Mouse (Mus musculus) bone marrow, adult 2 months (tissue): ENCODE measurements around the gene Tkt. TPM values are rescaled to one million over a fixed set of nuclear protein-coding genes. Genes with fewer than 3 reads are reported as not detected.
"Not testable (repeated sequence)": the region's sequence is repeated elsewhere in the genome, so short reads cannot be mapped to it uniquely, and the experiment has no call there.

Experiments used
- H3K27ac ChIP-seq: fragments of 200-500 bp; 2 replicates; pipeline ENCODE4 v1.5.1; 2012; ENCODE audit warnings: low read depth, mild to moderate bottlenecking, control low read depth, inconsistent platforms, low read length; ENCODE audit not compliant: control insufficient read depth, poor library complexity, insufficient read depth
- H3K4me1 ChIP-seq: fragments of 200-500 bp; 2 replicates; pipeline ENCODE4 v1.6.1; 2011; ENCODE audit warnings: low read length; ENCODE audit not compliant: control insufficient read depth, insufficient read depth
- H3K4me3 ChIP-seq: fragments of 200-500 bp; replicated peaks from 2 replicates; pipeline ENCODE3; 2011; ENCODE audit warnings: mild to moderate bottlenecking, low read depth, low read length, control low read depth; ENCODE audit not compliant: control insufficient read depth
- CTCF ChIP-seq: fragments of 200-500 bp; IDR thresholded peaks from 2 replicates; pipeline ENCODE4 v1.5.1; 2011; ENCODE audit warnings: low read length, control low read depth; ENCODE audit not compliant: control insufficient read depth, insufficient read depth
- POLR2A ChIP-seq: fragments of 200-500 bp; IDR thresholded peaks from 2 replicates; pipeline ENCODE4 v1.6.1; 2011; ENCODE audit warnings: low read depth, mild to moderate bottlenecking, control low read depth, low read length, borderline replicate concordance; ENCODE audit not compliant: control insufficient read depth
- WGBS: fragments of 180-500 bp; shearing (Covaris S2); methylation state at CpG from one replicate; pipeline ENCODE4 v1.1.7; 2018; 5-methylcytosine and 5-hydroxymethylcytosine counted together
- polyA plus RNA-seq: library from polyadenylated mRNA; stranded (reverse); fragments of >200 nt; gene quantifications from 2 replicates; pipeline ENCODE4 v1.2.4, GENCODE M21; 2011; ENCODE audit warnings: low replicate concordance; ENCODE audit not compliant: missing spikeins, insufficient read depth, insufficient read length

Tkt gene
- polyA plus RNA-seq, 1 experiment: 665 TPM

DNA sequence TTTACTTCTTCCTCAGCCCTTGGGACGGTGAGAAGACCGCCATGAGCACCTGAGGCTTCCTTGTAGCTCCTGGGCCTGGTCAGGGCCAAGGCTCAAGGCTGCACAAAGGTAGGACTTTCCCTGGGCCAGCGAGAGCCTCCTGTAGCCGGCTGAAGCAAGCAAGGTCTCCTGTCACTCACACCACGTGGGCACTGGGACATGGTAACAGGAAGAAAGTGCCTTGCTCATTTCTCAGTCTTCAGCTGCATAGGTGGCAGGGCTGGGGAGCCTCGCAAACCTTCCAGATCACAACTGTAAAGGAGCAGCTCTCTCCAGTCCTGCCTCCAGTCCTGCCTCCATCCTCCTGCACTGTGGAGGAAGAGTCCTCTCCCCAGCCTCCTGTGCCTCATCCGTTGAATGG is 27.6 kb downstream of the Tkt start:
- peaks cover 4% of the 10 kb centered on the region for H3K4me1 ChIP-seq
- TF ChIP-seq POLR2A: no peak
- no peak for TF ChIP-seq CTCF
- 52% methylated on average over 7 of the region's 7 CpGs for WGBS
- 0 out of 2 replicates have a peak overlapping the region, but pooled peaks have one; percentile 3 for H3K27ac ChIP-seq
- no peak overlapping the region for H3K4me3 ChIP-seq

DNA sequence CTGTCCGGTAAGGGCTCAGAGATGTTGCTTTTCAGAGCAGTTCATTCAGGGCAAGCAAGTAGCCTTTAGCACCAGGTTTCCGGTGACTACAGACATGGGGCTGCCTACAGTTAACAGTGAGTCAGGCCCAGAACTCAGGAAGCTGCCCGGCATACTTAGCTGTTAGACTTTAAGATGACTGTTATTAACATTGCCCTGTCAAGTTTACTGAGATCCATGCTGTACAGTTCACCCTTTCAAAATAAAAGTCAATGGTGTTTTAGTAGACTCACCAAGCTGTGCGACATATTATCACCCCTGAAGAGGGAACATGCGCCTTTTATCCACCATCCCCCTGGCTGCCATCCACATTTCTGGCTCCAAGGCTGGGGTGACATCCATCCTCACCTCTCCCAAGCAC is 28.1 kb downstream of the Tkt start:
- 0 out of 2 replicates have a peak overlapping the region, but pooled peaks have one; percentile 3 for H3K27ac ChIP-seq
- no peak overlapping the region for H3K4me3 ChIP-seq
- TF ChIP-seq CTCF: no peak
- TF ChIP-seq POLR2A: no peak
- WGBS: 46% methylated on average over 5 of the region's 5 CpGs
- H3K4me1 ChIP-seq: peaks cover 4% of the 10 kb centered on the region

GRCm38 (mm10) chr14:30577303-30578062 is 29.3 kb downstream of the Tkt start:
- peak overlapping the region; percentile 38 for H3K27ac ChIP-seq
- WGBS: 15% methylated on average over 10 of the region's 12 CpGs
- H3K4me3 ChIP-seq, H3K4me1 ChIP-seq: not testable (repeated sequence)

DNA sequence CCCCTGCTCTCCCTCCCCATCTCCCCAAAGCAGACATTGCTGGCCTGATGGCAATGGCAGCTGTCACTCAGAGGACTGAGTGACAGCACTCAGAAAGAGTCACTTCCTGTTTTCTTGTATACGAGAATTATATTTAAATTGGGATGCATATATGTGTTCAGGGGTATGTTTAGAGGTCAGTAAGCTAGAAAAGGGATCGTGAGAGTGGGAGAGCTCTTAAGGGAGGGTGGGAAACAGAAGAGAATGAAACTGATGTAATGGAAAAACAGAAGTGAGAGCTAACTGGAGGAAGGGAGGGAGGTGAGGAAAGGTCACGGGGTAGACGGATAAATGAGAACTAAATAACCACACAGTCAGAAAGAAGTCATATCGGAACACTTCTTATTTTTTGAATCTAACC is 31.0 kb downstream of the Tkt start:
- no peak overlapping the region for H3K4me3 ChIP-seq
- 10% methylated on average over 5 of the region's 5 CpGs for WGBS
- H3K27ac ChIP-seq: peak overlapping the region; percentile 54
- no peak for TF ChIP-seq POLR2A
- no peak for TF ChIP-seq CTCF
- H3K4me1 ChIP-seq: peaks cover 4% of the 10 kb centered on the region

DNA sequence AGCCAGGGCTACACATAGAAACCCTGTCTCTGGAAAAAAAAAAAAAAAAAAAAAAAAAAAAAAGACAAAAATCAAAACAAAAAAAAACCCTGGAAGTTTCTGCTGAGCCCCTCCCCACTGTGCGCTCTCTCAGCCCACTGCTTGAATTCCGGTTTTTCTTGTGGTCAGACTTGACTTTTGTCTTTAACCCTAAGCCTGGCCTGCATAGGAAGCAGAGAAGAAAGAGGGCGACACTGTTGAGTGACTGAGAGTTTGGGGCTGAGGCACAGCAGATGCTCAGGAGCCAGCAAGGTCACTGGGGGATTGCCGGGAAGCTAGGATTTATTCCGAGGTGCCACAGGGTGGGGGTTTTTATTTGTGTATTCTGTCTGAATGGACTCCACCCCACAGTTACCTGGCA is 31.7 kb downstream of the Tkt start:
- TF ChIP-seq CTCF: no peak
- TF ChIP-seq POLR2A: no peak
- no peak overlapping the region for H3K27ac ChIP-seq
- no peak overlapping the region for H3K4me3 ChIP-seq
- WGBS: 17% methylated on average over 5 of the region's 5 CpGs
- peaks cover 4% of the 10 kb centered on the region for H3K4me1 ChIP-seq

DNA sequence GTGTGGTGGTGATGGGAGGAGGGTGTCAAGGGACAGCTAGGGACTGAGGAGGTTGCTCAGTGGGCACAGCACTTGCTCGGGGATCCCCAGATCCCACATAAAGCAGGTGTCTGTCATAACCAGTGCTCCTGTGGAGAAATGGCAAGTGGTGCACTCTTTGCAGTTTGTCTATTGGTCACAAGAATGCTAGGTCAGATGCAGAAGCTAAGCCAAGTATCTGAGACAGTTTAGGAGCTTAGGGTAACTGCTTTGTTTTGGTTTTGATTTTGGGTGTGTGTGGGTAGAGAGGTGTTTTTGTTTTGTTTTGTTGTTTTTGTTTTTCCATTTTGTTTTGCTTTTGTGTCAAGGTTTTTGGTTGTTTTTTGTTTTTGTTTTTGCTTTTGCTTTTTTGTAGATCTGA is 33.1 kb downstream of the Tkt start:
- TF ChIP-seq CTCF: no peak
- no peak for TF ChIP-seq POLR2A
- 70% methylated on average over 1 of the region's 1 CpGs for WGBS

DNA sequence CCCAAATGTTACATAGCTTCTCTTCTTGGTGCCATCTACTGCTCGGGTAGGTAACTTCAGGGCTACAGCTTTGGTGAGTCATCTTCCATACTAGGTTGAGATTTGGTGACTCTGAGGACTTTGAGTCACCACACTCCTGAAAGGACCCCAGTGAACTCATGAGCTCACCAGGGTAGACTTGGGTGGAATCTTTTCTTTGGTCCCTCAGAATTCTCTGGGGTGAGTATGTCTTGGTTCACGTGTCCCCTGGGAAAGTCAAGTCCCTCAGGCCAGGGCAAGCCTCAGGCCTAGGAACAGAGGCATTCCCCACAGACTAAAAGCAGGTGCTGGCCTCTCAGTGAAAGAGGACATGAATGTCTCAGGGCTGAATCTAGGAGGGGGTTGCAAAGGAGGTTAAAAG is 35.9 kb downstream of the Tkt start:
- TF ChIP-seq POLR2A: no peak
- no peak for TF ChIP-seq CTCF
- Histone ChIP-seq H3K27ac (no peak overlapping the region), H3K4me1 (peaks cover 2% of the 10 kb centered on the region; the same call in 1 of the 2 replicates), H3K4me3 (no peak overlapping the region)
- WGBS: 59% methylated on average over 2 of the region's 2 CpGs

More for the DNA sequence above, 33.1 kb downstream of the Tkt start:
- H3K27ac ChIP-seq: no peak overlapping the region
- H3K4me3 ChIP-seq: no peak overlapping the region
- H3K4me1 ChIP-seq: peaks cover 4% of the 10 kb centered on the region

GRCm38 (mm10) chr14:30584497-30585251 is 36.5 kb downstream of the Tkt start:
- Histone ChIP-seq H3K4me3 (no peak overlapping the region), H3K4me1 (peaks cover under 1% of the 10 kb centered on the region; the same call in 1 of the 2 replicates), H3K27ac (no peak overlapping the region)
- 62% methylated on average over 19 of the region's 19 CpGs for WGBS
- TF ChIP-seq POLR2A (no peak), CTCF (no peak)
